Mouse (Mus musculus): ENCODE data around the gene Gnpat.

Gene Gnpat

GRCm38 (mm10) chr8:124897386-124898250 lies 34.8 kb downstream of the Gnpat start, which contains the start of the genes Exoc8 and Sprtn:
TSS of gene Exoc8 (minus strand) at chr8:124897705.
TSS of gene Sprtn (plus strand) at chr8:124897886.
- in situ Hi-C loops (cut with MboI; ENCODE audit: low sequenced_read_pairs) = no loop called here

DNA sequence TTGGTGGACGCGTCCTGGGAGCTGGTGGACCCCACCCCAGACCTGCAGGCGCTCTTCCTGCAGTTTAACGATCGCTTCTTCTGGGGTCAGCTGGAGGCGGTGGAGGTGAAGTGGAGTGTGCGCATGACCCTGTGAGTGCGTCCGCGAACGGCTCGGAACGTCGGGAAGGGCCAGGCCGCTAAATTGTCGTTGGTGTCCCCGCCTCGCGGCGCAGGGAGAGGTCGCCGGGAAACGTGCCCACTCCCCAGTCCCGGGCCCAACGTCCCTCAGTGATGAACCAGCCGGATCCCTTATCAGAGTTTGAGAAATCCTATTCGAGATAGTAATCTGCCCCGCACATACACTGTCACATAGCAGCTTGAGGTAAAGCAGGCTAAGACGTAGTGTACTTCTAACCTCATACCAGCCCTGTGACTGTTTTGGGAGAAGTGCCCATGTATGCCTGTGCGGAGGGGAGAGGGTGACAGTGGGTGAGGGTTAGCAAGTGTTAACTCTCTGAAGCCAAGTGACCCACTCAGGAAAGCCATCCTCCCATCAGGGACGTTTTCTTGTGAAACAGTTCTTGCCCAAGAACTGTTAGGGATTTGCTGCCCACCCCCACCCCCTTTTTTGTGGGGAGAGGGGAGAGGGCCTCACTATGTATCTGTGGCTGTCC lies 35.5 kb downstream of the Gnpat start:
- in situ Hi-C loops (cut with MboI; ENCODE audit: low sequenced_read_pairs) = no loop called here

DNA sequence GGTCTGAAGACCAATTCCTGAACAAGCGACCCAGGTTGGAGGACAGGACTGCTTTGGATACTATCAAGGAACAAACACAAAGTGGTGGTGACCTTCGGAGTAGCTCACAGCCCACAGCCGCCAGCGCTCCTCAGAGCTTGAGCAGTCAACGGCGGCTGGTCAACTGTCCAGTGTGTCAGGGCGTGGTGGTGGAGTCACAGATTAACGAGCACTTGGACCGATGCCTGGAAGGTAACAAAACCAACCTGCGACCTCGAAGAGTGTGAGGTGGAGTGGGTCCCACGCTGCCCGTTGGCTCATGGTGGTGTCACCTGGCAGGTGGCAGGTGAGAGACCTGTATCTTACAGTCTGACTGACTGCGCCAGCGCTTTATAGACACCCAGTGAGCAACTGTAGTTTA lies 40.4 kb downstream of the Gnpat start:
- in situ Hi-C loops (cut with MboI; ENCODE audit: low sequenced_read_pairs) = no loop called here

GRCm38 (mm10) chr8:124905482-124905881 lies 42.6 kb downstream of the Gnpat start:
- in situ Hi-C loops (cut with MboI; ENCODE audit: low sequenced_read_pairs) = no loop called here

- in situ Hi-C loops (cut with MboI; ENCODE audit: low sequenced_read_pairs) = no loop called here
Observed at GRCm38 (mm10) chr8:124909936-124910335, 47.1 kb downstream of the Gnpat start.

- in situ Hi-C loops (cut with MboI; ENCODE audit: low sequenced_read_pairs) = no loop called here
Observed at GRCm38 (mm10) chr8:124910349-124910748, 47.5 kb downstream of the Gnpat start.

DNA sequence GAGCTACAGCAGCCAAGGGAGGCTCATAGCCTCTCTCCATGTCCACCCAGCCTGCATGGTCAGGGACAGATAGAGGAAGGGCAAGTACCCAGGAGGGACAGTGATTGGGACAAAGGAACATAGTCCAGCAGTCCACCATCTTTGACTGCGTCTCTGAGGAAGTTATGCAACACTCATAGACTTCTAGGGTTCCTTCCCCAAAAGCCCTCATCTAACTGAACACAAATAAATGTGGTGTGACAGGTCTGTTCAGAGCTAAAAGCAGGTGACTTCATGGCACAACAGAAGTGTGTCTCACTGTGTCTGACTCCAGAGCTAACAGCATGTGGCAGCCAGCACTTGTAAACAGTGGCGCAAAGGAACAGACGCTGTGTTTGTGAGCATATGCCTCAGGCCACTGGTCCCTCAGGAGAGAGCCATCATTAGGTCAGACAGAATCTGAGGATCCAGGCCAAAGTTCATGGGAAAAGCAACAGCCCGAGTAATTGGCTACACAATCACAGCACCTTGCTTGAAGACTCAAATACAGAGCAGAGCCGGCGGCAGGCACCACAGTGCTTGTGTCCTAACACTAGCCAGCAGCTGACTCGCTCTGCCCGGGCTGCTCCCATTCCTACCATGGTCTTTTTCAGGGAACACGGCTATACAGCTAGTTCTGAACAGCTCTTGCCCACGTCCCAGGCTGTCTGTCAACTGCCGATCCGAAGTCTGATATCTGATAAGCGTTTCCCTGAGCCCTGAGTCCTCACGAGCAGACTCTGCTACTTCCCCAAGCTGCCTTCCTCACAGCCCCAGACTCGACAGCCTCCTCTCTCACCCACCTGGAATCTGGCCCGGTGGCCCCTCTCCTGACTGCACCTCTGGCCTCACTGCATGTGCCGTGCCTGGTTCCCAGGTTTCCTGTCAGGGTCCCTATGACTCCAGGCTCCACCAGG lies 49.4 kb downstream of the Gnpat start:
- in situ Hi-C loops (cut with MboI; ENCODE audit: low sequenced_read_pairs) = no loop called here

DNA sequence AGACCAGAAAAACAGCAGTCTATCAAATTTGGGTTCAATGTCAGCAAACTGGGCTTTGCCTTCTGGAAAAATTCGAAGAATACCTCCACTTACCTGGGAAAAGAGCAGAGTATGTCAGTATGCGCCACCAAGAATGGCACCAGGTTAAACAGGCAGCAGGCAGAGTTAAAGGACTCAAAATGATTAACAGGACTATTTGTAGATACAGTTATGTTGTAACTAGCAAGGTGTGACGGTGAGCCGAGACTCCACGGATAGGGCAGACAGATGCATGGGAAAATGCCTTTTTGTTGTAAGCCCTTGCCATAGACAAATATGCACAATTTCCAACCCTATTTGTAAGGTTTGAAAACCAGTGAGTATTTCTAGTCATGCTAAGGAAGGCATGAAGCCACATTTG lies 51.2 kb downstream of the Gnpat start:
- in situ Hi-C loops (cut with MboI; ENCODE audit: low sequenced_read_pairs) = no loop called here

DNA sequence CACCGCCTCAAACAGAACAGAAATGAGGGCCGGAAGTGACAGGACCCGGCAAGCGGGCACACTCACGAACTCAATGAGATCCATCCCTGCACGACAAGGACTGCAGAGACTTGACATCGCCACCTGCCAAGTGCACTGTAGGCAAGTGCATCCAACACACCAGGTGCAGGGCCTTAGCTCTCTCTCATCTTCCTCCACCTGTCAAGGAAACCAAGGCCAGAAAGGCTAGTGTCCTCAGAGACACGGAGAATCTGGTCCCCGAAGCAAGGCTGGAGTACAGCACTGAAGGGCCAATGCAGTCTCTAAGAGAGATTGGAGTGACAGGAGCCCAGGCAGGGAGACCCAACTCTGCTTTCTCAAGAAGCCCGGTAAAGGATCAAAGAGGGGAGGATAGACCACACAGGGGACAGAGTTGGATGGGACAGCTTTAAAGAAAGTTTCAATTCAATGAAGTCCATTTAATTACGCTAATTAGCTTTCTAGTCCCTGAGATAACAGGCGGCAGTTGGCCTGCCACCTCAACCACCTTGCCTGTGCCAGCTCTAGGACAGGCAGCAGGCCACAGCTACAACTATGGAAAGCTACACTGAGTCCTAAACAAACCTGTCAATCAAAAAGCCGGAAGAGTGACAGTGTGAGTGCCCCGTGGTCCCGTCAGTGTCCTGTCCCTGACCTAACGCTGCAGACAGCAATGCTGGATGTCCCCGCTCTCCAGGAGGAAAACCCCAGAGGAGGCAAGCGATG lies 55.1 kb downstream of the Gnpat start:
- in situ Hi-C loops (cut with MboI; ENCODE audit: low sequenced_read_pairs) = no loop called here

- in situ Hi-C loops (cut with MboI; ENCODE audit: low sequenced_read_pairs) = no loop called here
Observed at GRCm38 (mm10) chr8:124921369-124922279, 58.8 kb downstream of the Gnpat start.

GRCm38 (mm10) chr8:124922490-124923089 lies 59.8 kb downstream of the Gnpat start:
- in situ Hi-C loops (cut with MboI; ENCODE audit: low sequenced_read_pairs) = no loop called here

DNA sequence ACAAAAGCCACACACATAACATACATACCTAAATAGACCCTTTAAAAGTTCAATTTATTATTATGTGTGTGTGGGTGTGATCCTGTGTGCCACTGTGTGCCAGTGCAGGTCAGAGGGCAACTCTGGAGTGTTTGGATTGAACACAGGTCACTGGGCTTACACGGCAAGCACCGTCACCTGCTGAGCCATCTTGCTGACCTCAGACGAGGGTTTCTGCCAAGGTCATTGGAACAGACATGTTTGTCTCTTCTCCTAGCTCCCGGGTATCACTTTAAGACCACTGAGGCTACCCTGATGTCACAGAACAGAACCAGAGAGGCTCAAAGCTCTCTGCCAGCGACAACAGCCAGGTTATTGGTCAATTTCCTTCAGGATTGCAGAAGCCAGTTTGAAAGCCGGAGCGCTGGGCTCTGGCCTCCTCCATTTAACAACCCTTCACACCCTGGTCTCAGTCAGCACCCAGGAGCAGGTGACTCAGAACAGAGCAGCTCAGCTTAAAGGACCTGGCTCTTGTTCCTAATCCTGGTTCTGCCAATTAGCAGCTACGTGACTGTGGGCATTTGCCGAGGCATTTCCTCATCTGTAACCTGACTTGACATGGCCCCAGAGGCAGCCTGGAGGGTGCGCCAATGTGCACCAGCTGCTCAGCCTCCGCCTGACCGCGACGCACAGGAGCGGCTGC lies 61.3 kb downstream of the Gnpat start:
- in situ Hi-C loops (cut with MboI; ENCODE audit: low sequenced_read_pairs) = no loop called here

DNA sequence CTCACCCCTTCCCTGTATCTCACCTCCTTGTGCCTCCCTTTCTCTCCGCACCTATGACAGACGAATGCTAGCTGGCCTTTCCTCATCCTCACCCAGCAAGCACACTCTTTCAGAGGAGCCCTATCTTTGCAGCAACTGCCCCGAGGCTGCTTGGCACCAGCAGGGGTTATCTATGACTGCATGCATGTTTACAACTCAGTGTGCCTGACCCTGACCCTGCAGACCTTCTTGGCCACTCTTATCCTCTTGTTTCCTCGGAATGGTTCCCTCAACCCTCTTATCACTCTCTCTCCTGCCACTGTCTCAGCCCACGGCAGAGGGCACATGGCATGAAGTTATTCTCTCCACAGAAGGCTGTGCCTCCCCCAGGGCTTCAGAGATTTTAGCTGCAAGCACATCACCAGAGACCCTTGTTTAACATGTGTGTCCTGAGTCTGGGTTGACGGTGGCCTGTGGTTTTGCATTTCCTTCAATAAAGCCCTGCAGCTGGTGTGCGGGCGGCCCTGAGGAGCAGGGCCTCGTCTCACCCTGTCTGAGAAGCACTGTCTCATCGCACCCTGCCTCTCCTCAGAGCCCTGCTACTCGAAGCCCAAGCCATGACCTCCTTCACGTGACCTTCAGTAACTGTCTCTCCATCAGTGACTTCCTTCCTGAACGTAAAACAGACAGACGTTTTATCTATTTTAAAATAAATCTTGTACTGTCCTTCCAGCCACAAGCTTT lies 62.9 kb downstream of the Gnpat start:
- in situ Hi-C loops (cut with MboI; ENCODE audit: low sequenced_read_pairs) = no loop called here

DNA sequence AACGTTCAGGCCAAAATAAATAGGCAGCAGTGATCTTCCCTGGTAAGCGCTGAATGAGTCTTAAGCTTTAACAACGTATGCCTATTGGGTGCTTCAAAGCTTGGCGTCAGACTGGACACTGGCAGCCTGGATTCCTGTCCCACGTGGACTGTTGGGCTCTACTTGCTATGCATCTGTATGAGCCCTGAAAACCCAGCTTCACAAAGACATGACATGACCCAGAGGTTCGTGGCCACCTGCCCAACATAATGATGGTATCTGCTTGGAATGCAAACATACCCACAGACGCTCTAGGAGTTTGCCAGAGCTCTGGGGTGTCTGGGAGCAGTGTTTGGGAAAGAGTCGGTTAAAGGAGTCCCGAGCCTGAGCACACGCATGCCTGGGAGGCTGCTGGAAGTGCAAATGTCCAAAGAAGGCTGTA lies 63.5 kb downstream of the Gnpat start:
- in situ Hi-C loops (cut with MboI; ENCODE audit: low sequenced_read_pairs) = no loop called here

DNA sequence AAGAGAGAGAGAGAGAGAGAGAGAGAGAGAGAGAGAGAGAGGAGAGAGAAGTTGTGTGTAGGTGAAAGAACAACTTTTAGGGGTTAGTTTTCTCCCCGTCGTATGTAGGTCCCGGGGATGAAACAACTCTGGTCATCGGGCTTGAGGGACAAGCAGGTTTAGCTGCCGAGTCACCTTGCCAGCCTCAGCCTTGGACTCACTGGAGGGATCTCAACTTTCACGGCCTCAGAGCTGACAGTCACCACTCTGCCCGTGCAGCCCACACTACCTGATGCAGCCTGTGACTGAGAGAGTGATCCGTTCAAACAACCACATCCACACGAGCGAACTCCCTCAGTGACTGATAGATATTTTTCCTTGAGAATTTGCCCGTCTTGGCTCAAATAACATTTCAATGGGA lies 66.2 kb downstream of the Gnpat start:
- in situ Hi-C loops (cut with MboI; ENCODE audit: low sequenced_read_pairs) = no loop called here

- in situ Hi-C loops (cut with MboI; ENCODE audit: low sequenced_read_pairs) = no loop called here
Observed at GRCm38 (mm10) chr8:124930086-124930485, 67.3 kb downstream of the Gnpat start.

GRCm38 (mm10) chr8:124930649-124931048 lies 67.8 kb downstream of the Gnpat start:
- in situ Hi-C loops (cut with MboI; ENCODE audit: low sequenced_read_pairs) = no loop called here

GRCm38 (mm10) chr8:124932435-124932834 lies 69.6 kb downstream of the Gnpat start:
- in situ Hi-C loops (cut with MboI; ENCODE audit: low sequenced_read_pairs) = no loop called here
